Mouse (Mus musculus) heart, embryonic 11.5 days (tissue): ENCODE data around the gene Olfr459. TPM values are rescaled to one million over a fixed set of nuclear protein-coding genes. Genes with fewer than 3 reads are reported as not detected.

Experiments used
- ATAC-seq: fragments of 200-750 bp; cut with Nextera tagmentation; replicated peaks from 2 replicates; pipeline ENCODE4 v1.8.0; 2017; ENCODE audit warnings: moderate library complexity; ENCODE audit not compliant: insufficient number of reproducible peaks, low FRiP score, low TSS enrichment
- H3K27ac ChIP-seq: fragments of 300-500 bp; sonication (generic); 2 replicates; pipeline ENCODE4 v1.5.1; 2014; ENCODE audit warnings: mild to moderate bottlenecking, low read depth, low read length
- H3K27me3 ChIP-seq: fragments of 300-500 bp; sonication (generic); 2 replicates; pipeline ENCODE4 v1.6.1; 2014; ENCODE audit warnings: mild to moderate bottlenecking, low read length, mixed read lengths; ENCODE audit not compliant: control insufficient read depth, insufficient read depth
- H3K36me3 ChIP-seq: fragments of 300-500 bp; sonication (generic); 2 replicates; pipeline ENCODE4 v1.6.1; 2014; ENCODE audit warnings: mild to moderate bottlenecking, low read length, moderate library complexity, mixed read lengths; ENCODE audit not compliant: control insufficient read depth, insufficient read depth
- H3K4me1 ChIP-seq: fragments of 300-500 bp; sonication (generic); 2 replicates; pipeline ENCODE4 v1.6.1; 2014; ENCODE audit warnings: low read length; ENCODE audit not compliant: control insufficient read depth, insufficient read depth
- H3K4me2 ChIP-seq: fragments of 300-500 bp; sonication (generic); 2 replicates; pipeline ENCODE4 v1.6.1; 2014; ENCODE audit warnings: mild to moderate bottlenecking, moderate library complexity
- H3K4me3 ChIP-seq: fragments of 300-500 bp; sonication (generic); 2 replicates; pipeline ENCODE4 v1.5.1; 2014; ENCODE audit warnings: low read depth, low read length
- H3K9ac ChIP-seq: fragments of 300-500 bp; sonication (generic); 2 replicates; pipeline ENCODE4 v1.6.1; 2014; ENCODE audit warnings: mild to moderate bottlenecking, low read depth, low read length, moderate library complexity
- H3K9me3 ChIP-seq: fragments of 300-500 bp; sonication (generic); replicated peaks from 2 replicates; pipeline ENCODE4 v1.6.1; 2016; ENCODE audit warnings: low read length; ENCODE audit not compliant: control insufficient read depth
- WGBS: fragments of 180-500 bp; shearing (Covaris S2); extraction: QIAGEN DNeasy Blood & Tissue Kit; methylation state at CpG from one replicate; pipeline ENCODE4 v1.1.7; 2014; ENCODE audit not compliant: insufficient replicate concordance; 5-methylcytosine and 5-hydroxymethylcytosine counted together
- polyA plus RNA-seq: library from polyadenylated mRNA; unstranded; fragments of >200 nt; fragmentation: Nextera tagmentation; extraction: Ambion mirVana; gene quantifications from 2 replicates; pipeline ENCODE4 v1.2.1, GENCODE M21; 2014

Olfr459 gene
- polyA plus RNA-seq, 1 experiment from 2014 or later: not detected

DNA sequence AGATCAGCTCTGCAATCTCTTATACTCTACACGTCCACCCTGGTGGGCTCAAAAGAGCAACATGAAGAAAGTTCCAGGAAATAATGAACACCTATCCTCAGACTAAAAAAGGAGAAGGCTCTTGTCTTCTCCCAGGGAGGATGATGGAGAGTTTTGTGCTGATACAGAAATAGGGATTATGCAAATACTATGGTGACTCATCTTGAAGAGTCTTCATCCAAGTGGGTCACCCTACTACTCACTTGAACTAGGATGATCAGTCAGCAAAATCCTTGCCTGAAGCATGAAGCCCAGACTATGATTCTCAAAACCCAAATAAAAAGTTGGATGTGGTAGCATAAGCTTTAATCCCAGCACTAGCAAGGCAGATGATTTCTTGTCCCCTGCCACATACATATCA is 16.6 kb downstream of the Olfr459 start:
- H3K27me3 ChIP-seq: no peaks in the 10 kb centered on the region
- H3K4me3 ChIP-seq: no peak overlapping the region
- no peak overlapping the region for H3K9ac ChIP-seq
- H3K36me3 ChIP-seq: no peaks in the 10 kb centered on the region
- no peak for ATAC-seq
- H3K9me3 ChIP-seq: no peaks in the 10 kb centered on the region
- no peak overlapping the region for H3K27ac ChIP-seq
- no peaks in the 10 kb centered on the region for H3K4me1 ChIP-seq
- 75% methylated on average over 1 of the region's 1 CpGs for WGBS
- no peak overlapping the region for H3K4me2 ChIP-seq

DNA sequence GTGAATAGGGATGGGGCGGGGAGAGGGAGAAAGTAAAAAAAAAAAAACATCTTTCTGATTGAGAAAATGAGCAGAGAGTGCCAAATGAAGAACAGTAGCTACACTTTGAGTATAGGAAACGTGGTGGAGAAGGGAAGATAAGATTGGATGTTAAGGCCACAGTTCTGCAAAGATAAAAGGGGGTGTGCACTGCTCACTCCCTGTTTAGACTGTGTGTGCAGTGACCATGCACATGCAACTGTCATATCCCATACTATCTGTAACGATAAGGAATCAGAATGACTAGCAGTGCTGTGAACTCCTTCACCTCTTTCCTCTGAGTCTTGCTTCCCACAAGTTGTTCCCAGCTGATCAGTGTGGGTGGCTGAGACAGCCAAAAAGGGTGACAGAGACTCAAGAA is 17.8 kb downstream of the Olfr459 start:
- no peak overlapping the region for H3K27ac ChIP-seq
- ATAC-seq: no peak
- no peak overlapping the region for H3K9ac ChIP-seq
- H3K36me3 ChIP-seq: no peaks in the 10 kb centered on the region
- no peaks in the 10 kb centered on the region for H3K4me1 ChIP-seq
- H3K4me3 ChIP-seq: no peak overlapping the region
- no peaks in the 10 kb centered on the region for H3K9me3 ChIP-seq
- 61% methylated on average over 3 of the region's 3 CpGs for WGBS
- no peak overlapping the region for H3K4me2 ChIP-seq
- no peaks in the 10 kb centered on the region for H3K27me3 ChIP-seq

DNA sequence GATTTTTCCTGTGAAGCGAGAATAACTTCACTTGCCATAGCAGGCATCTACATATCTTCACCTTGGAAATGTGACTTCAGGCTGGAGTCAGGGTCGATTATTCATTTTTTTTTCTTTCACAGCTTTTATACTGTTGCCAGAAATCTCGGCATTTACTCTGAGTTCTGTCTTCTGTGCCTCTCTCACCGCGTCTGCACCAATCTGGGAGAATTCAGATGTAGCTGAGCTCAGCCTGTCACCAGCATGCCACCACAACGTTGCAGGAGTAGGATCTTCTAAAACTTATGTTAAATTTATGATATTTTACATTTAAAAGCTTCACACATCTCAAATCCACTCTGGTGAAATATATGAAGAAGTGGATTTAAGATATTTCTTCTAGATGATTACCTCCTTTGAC is 20.4 kb downstream of the Olfr459 start:
- Histone ChIP-seq H3K4me1 (no peaks in the 10 kb centered on the region), H3K4me3 (no peak overlapping the region), H3K9ac (no peak overlapping the region), H3K4me2 (no peak overlapping the region), H3K27me3 (no peaks in the 10 kb centered on the region), H3K9me3 (no peaks in the 10 kb centered on the region), H3K27ac (no peak overlapping the region), H3K36me3 (no peaks in the 10 kb centered on the region)
- WGBS: 65% methylated on average over 6 of the region's 6 CpGs
- no peak for ATAC-seq

DNA sequence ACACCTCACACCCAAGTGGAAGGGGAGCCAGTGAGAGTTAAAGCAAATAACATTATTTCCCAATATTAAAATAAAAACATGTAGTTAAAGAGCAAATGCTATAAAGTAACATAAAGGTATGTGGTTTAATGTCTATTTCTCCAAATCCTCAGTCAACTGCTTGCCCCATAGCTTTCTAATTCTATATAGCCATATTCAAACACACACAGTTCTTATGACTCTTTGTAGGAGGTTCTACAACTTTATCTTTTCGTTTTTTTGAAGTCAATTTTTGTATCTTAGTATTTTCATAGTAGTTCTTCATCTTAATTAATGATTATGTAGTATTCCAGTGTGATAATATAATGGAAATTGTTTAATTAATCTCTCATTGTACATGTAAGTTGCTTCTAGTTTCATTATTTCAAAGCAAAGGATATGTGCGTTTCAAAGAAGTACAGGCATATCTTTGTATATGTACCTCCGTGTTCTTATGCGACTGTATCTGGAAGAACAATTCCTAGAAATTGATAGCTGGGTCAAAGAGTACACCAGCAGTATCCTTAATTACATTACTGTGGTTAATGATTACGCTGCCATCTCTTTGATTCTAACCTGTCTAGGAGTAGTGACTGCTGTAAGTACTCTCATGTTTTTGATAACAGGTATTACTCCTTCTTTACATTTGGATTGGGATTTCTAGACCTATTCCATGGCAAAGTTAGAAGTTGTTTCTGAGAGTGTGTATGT is 30.1 kb downstream of the Olfr459 start:
- H3K4me3 ChIP-seq: no peak overlapping the region
- H3K27me3 ChIP-seq: no peaks in the 10 kb centered on the region
- WGBS: 62% methylated on average over 5 of the region's 5 CpGs
- H3K4me2 ChIP-seq: no peak overlapping the region
- no peaks in the 10 kb centered on the region for H3K9me3 ChIP-seq
- no peak overlapping the region for H3K27ac ChIP-seq
- H3K36me3 ChIP-seq: no peaks in the 10 kb centered on the region
- no peaks in the 10 kb centered on the region for H3K4me1 ChIP-seq
- no peak for ATAC-seq
- no peak overlapping the region for H3K9ac ChIP-seq

GRCm38 (mm10) chr6:41741101-41741500 is 33.9 kb downstream of the Olfr459 start:
- Histone ChIP-seq H3K4me3 (no peak overlapping the region), H3K27me3 (no peaks in the 10 kb centered on the region), H3K4me2 (no peak overlapping the region), H3K9ac (no peak overlapping the region), H3K36me3 (no peaks in the 10 kb centered on the region), H3K4me1 (no peaks in the 10 kb centered on the region), H3K27ac (no peak overlapping the region), H3K9me3 (no peaks in the 10 kb centered on the region)
- no peak for ATAC-seq

- Histone ChIP-seq H3K4me2 (no peak overlapping the region), H3K27me3 (no peaks in the 10 kb centered on the region), H3K4me3 (no peak overlapping the region), H3K9me3 (no peaks in the 10 kb centered on the region), H3K27ac (no peak overlapping the region), H3K36me3 (no peaks in the 10 kb centered on the region), H3K9ac (no peak overlapping the region), H3K4me1 (no peaks in the 10 kb centered on the region)
- WGBS: 87% methylated on average over 5 of the region's 5 CpGs
- ATAC-seq: no peak
Measured at GRCm38 (mm10) chr6:41734719-41735470, 40.1 kb downstream of the Olfr459 start.

DNA sequence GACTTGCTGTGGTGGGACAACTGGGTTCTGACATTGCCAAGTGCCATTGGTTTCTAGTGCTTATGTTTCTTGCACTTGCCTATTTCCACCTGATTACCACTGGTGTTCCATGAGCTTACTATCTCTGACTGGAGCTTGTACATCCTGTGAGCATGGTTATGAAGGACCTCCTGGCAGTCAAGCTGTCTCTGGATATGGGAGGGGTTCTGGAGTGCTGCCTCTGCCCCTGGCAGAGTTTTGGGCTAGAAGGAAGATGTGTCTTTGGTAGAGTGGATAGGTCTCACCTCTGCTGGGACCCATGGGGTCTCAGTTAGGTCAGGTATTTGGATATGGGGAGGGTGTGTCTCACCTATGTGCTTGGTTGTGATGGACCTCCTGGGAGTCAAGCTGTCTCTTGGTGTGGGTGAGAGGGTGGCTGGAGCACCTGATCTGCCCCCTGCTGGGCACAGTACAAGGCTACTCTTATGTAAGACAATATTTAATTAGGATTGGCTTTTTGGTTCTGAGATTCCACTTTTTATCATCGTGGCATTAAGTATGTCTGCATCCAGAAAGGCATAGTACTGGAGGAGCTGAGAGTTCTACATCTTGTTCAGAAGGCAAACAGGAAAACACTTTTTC is 46.9 kb downstream of the Olfr459 start:
- Histone ChIP-seq H3K9ac (no peak overlapping the region), H3K27me3 (no peaks in the 10 kb centered on the region), H3K4me3 (no peak overlapping the region), H3K4me1 (no peaks in the 10 kb centered on the region), H3K36me3 (no peaks in the 10 kb centered on the region), H3K27ac (no peak overlapping the region), H3K9me3 (no peaks in the 10 kb centered on the region), H3K4me2 (no peak overlapping the region)
- 81% methylated on average over 1 of the region's 1 CpGs for WGBS
- no peak for ATAC-seq

GRCm38 (mm10) chr6:41721430-41721829 is 53.5 kb downstream of the Olfr459 start:
- Histone ChIP-seq H3K27ac (no peak overlapping the region), H3K9ac (no peak overlapping the region), H3K36me3 (no peaks in the 10 kb centered on the region), H3K4me2 (no peak overlapping the region), H3K9me3 (no peaks in the 10 kb centered on the region), H3K27me3 (no peaks in the 10 kb centered on the region), H3K4me1 (no peaks in the 10 kb centered on the region), H3K4me3 (no peak overlapping the region)
- no peak for ATAC-seq
- 68% methylated on average over 2 of the region's 2 CpGs for WGBS
